Mouse (Mus musculus): Measurements from ENCODE around the gene Osbpl10.

Gene Osbpl10

DNA sequence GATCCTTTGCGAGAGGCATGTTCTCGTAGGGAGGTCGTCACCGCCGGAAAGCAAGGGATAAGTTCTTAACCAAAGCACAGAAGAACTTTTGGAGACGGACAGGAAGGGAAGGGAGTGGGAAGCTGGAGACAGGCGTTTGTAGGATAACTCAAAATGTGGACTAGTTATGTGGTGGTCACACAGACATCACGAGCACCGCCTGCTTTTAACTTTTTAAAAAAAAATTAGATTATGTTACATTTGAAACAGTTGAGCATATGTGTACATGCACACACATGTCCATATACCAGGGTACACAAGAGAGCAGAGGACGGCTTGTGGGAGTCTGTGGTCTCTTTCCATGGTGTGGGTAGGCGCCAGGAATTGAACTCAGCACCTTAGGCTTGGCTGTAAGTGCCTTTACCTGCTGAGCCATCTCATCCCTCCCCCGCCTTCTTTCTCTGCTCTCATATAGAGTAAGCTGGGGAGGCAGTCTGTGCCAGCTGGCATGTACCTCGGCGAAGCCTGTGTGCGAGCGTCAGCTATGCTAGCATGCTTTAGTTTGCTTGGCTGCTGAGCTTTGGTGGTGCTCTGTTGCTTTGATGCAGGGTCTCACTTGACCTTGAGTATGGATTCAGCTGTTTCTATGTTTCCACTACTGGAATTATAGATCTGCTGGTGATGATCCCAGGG is 4.5 kb downstream of the Osbpl10 start, which contains the start of gene Rps27rt:
Gene Rps27rt (minus strand): TSS at position 51 of the 672 bp plus-strand sequence.
- in situ Hi-C loops (cut with MseI, MboI), result no loop called here

- in situ Hi-C loops (cut with MseI, MboI), result no loop called here
These were observed 7.4 kb downstream of the Osbpl10 start for GRCm38 (mm10) chr9:114985741-114986140.

DNA sequence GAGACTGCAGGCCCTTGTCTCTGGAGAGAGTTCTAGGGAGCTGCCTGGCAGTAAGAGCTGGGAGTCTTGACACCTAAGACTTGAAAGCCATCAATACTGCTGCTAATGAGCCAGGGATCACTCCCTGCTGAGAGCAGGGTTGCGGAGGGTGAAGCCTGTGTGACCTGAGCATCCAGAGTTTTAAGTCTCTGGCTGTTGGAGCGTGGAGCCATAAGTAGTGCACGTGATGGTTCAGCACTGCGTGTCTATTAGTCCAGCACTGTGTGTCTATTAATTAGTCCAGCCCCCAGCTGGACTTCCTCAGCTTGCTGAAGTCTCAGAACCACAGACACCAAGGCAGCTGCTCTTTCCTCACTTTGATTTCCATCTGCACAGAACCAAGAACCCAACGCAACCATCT is 8.0 kb downstream of the Osbpl10 start:
- in situ Hi-C loops (cut with MseI, MboI), result no loop called here

DNA sequence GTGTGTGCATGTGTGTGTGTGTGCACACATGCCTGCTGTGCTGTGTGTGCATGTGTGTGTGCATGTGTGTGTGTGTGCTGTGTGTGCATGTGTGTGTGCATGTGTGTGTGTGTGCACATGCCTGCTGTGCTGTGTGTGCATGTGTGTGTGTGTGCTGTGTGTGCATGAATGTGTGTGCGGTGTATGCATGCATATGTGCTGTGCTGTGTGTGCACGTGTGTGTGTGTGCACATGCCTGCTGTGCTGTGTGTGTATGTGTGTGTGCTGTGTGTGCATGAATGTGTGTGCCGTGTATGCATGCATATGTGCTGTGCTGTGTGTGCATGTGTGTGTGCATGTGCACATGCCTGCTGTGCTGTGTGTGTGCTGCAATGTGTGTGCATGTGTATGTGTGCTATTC is 9.7 kb downstream of the Osbpl10 start:
- in situ Hi-C loops (cut with MseI, MboI), result no loop called here

- in situ Hi-C loops (cut with MseI, MboI), result no loop called here
These were observed 10.4 kb downstream of the Osbpl10 start for GRCm38 (mm10) chr9:114988610-114989327.

DNA sequence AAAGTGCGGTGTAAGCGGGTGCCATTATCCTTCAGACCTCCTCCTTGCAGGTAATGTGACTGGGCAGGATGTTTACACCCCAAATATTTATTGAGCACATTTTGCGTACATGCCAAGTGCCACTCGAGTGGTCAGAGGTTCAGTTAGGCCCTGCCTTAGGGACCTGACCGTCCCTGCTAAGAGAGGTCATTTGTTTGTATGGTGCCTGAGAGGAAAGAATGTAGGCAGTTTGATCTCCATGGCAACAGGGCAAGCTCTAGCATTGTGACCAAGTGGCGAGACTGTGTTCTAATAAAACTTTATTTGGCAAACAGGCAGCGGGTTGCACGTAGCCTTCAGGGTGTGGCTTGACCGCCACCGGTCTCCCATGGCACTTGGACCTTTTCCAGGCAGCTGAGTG is 12.1 kb downstream of the Osbpl10 start:
- in situ Hi-C loops (cut with MseI, MboI), result no loop called here

DNA sequence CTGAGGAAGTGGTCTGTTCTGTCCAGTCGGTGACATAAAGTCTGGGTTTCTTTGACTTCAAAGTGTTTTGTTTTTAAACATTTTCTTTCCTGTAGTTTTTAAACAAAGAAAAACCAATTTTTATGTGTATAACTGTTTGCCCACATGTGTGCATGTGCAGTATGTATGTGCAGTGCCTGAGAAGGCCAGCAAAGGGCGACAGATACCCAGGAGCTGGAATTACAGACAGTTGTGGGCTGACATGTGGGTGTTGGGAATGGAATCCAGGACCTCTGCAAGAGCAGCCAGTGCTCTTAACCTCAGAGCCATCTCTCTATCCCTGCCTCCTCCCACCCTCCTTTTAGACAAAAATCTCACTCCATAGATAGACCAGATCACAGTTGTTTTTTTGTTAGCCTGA is 14.2 kb downstream of the Osbpl10 start:
- in situ Hi-C loops (cut with MseI, MboI), result no loop called here

DNA sequence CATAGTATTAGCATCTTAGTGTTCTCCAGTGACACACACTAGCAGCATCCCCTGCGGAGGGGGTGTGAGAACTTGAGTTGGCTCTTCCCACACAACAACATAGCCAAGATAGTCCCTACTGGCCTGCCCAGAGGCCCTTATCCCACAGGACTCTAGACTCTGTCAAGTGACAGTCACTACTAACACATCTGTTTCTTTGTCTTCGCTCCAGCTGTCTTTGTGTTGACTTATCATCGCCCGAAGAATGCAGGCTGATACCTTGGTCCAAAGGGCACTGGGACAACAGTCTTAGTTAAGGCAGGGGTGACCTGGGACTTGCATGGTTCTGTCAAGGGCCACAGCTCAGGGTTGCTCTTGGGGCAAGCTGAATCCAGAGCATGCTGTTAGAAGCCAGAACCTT is 16.9 kb downstream of the Osbpl10 start:
- in situ Hi-C loops (cut with MseI, MboI), result no loop called here

- in situ Hi-C loops (cut with MseI, MboI), result no loop called here
These were observed 17.3 kb downstream of the Osbpl10 start for GRCm38 (mm10) chr9:114995716-114996115.

DNA sequence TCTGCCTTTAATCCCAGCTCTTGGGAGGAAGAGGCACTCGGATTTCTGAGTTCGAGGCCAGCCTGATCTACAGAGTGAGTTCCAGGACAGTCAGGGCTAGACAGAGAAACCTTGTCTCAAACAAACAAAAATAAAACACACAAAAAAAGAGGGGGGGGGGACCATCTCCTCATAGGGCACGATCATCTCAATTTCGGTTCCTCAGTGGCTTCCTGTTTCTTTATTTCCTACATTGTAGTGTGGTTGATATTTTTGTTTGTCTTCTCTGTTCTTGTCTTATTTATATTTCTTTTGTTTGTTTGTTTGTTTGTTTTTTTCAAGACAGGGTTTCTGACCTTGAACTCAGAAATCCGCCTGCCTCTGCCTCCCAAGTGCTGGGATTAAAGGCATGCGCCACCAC is 18.1 kb downstream of the Osbpl10 start:
- in situ Hi-C loops (cut with MseI, MboI), result no loop called here

- in situ Hi-C loops (cut with MseI, MboI), result no loop called here
These were observed 20.8 kb downstream of the Osbpl10 start for GRCm38 (mm10) chr9:114999010-114999770.

DNA sequence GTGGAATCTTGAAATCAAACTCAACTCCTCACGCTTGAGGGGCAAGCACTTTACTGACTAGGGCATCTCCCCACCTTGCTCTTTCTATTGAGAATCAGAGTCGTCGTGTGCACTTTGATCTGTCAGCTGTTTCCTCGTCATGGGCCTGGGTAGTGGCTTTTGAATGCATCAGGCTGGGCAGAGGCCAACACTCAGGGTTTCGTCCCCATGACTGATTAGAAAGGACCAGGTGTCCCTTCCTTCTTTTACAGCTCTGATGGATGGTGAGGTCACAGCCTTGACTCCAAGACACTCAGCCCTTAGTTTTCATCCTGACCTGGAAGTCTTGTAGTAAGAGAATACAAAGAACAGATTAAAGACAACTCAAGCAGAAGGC is 21.4 kb downstream of the Osbpl10 start:
- in situ Hi-C loops (cut with MseI, MboI), result no loop called here

GRCm38 (mm10) chr9:115005446-115005845 is 27.1 kb downstream of the Osbpl10 start:
- in situ Hi-C loops (cut with MseI, MboI), result no loop called here

GRCm38 (mm10) chr9:115007776-115008175 is 29.4 kb downstream of the Osbpl10 start:
- in situ Hi-C loops (cut with MseI, MboI), result no loop called here

DNA sequence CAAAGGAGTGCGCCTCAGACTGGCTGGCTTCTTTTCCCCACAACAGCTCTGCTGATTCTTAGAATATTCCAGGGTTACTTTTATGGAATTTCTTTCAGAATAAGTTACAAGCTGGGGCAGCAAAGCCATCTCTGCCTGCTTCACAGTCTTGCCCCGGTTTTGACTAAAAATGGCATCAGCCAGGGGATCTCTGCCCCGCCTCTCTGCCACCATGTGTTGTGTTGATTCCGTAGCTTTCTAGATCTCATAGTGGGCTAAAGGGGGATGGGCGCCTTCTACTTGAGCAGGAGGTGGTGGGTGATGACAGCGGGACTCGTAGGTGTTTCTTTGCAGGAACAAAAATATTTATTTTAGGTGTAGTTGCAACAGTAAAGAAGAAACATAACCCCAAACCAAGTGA is 29.8 kb downstream of the Osbpl10 start:
- in situ Hi-C loops (cut with MseI, MboI), result no loop called here

GRCm38 (mm10) chr9:115012367-115012766 is 34.0 kb downstream of the Osbpl10 start:
- in situ Hi-C loops (cut with MseI, MboI), result no loop called here

- in situ Hi-C loops (cut with MseI, MboI), result no loop called here
These were observed 41.8 kb downstream of the Osbpl10 start for GRCm38 (mm10) chr9:115020141-115020540.

GRCm38 (mm10) chr9:115021419-115021818 is 43.0 kb downstream of the Osbpl10 start:
- in situ Hi-C loops (cut with MseI, MboI), result no loop called here

- in situ Hi-C loops (cut with MseI, MboI), result no loop called here
These were observed 44.8 kb downstream of the Osbpl10 start for GRCm38 (mm10) chr9:115023137-115023536.

- in situ Hi-C loops (cut with MseI, MboI), result no loop called here
These were observed 45.5 kb downstream of the Osbpl10 start for GRCm38 (mm10) chr9:115023708-115024383.

DNA sequence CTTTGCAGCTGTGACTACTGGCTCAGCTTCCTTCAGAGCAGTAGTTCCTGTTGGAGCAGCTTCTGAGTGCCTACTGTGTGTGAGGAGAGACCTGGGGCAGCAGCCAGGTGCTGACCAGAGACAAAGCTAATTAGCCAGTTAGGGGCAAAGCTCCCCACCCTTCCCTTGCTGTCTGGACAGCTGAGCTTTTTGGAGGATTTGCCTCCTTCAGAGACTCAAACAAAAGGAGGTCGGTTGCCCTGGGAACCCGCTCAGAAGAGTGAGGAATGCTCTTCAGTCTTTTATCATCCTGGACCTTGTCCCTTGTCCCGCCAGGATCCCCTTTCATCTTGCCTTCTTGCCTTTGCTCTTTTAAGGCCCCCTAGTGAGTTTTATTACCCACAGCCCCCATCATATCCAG is 50.9 kb downstream of the Osbpl10 start:
- in situ Hi-C loops (cut with MseI, MboI), result no loop called here

DNA sequence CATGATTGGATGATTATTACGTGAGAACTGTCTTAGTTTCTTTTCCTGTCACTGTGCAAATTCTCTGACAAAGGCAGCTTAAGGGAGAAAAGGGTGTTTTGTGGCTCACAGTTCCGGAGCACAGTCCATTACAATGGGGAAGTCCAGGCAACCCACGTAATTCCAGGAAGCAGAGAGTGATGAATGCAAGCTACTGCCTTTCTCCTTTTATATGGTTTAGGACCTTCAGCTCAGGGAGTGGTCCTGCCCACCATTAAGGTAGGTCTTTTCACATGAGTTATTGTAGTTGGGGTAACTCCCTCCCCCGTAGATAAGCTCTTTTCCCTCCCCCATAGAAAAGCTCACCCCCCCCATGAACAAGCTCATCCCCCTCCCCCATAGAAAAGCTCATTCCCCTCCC is 52.2 kb downstream of the Osbpl10 start:
- in situ Hi-C loops (cut with MseI, MboI), result no loop called here

Data from mouse trophoblast stem cell (cell line).